Mouse (Mus musculus): ENCODE measurements at regions not wholly inside any gene's neighbourhood (a gene's known extent, or its start where the extent isn't known, plus 50 kb on each side); places are given as distances from the start of the nearest gene placed in this dataset.

GRCm38 (mm10) chr1:73770631-73771030 lies 353.6 kb downstream of the Tns1 start:
- Histone ChIP-seq H3K9me3 (replicated peaks; ENCODE audit: low read length) (no peaks in the 10 kb centered on the region), H3K27ac (no peak overlapping the region), H3K9ac (ENCODE audit: low read depth, low read length) (no peak overlapping the region), H3K36me3 (ENCODE audit: insufficient read depth, low read length) (no peaks in the 10 kb centered on the region), H3K4me1 (replicated peaks; ENCODE audit: insufficient read depth, low read length) (no peaks in the 10 kb centered on the region), H3K4me3 (replicated peaks; ENCODE audit: low read depth, low read length) (no peak overlapping the region), H3K27me3 (ENCODE audit: insufficient read depth, low read length) (no peaks in the 10 kb centered on the region), H3K4me2 (ENCODE audit: low read length) (no peak overlapping the region)
- WGBS: 86% methylated on average over 5 of the region's 5 CpGs
- no peak for DNase-seq (ENCODE audit: low spot score)
- ATAC-seq (replicated peaks; ENCODE audit: low FRiP score, low read depth): no peak
- TF ChIP-seq CTCF (IDR thresholded peaks at IDR 0.05; ENCODE audit: low read depth): no peak

GRCm38 (mm10) chr1:73764611-73765333 lies 359.5 kb downstream of the Tns1 start:
- DNase-seq (ENCODE audit: low spot score): no peak
- H3K9me3 ChIP-seq (replicated peaks; ENCODE audit: low read length): no peaks in the 10 kb centered on the region
- H3K4me1 ChIP-seq (replicated peaks; ENCODE audit: insufficient read depth, low read length): no peaks in the 10 kb centered on the region
- no peak for ATAC-seq (replicated peaks; ENCODE audit: low FRiP score, low read depth)
- no peak overlapping the region for H3K9ac ChIP-seq (ENCODE audit: low read depth, low read length)
- H3K27me3 ChIP-seq (ENCODE audit: insufficient read depth, low read length): no peaks in the 10 kb centered on the region
- no peak overlapping the region for H3K4me3 ChIP-seq (replicated peaks; ENCODE audit: low read depth, low read length)
- no peaks in the 10 kb centered on the region for H3K36me3 ChIP-seq (ENCODE audit: insufficient read depth, low read length)
- 47% methylated on average over 5 of the region's 5 CpGs for WGBS
- H3K27ac ChIP-seq: no peak overlapping the region
- H3K4me2 ChIP-seq (ENCODE audit: low read length): no peak overlapping the region
- TF ChIP-seq CTCF (IDR thresholded peaks at IDR 0.05; ENCODE audit: low read depth): no peak

- no peak for TF ChIP-seq CTCF (IDR thresholded peaks at IDR 0.05; ENCODE audit: low read depth)
- ATAC-seq (replicated peaks; ENCODE audit: low FRiP score, low read depth) (no peak), DNase-seq (ENCODE audit: low spot score) (no peak)
- Histone ChIP-seq H3K4me3 (replicated peaks; ENCODE audit: low read depth, low read length) (no peak overlapping the region), H3K27ac (no peak overlapping the region), H3K4me1 (replicated peaks; ENCODE audit: insufficient read depth, low read length) (no peaks in the 10 kb centered on the region), H3K27me3 (ENCODE audit: insufficient read depth, low read length) (no peaks in the 10 kb centered on the region), H3K36me3 (ENCODE audit: insufficient read depth, low read length) (no peaks in the 10 kb centered on the region), H3K9ac (ENCODE audit: low read depth, low read length) (no peak overlapping the region), H3K4me2 (ENCODE audit: low read length) (no peak overlapping the region), H3K9me3 (replicated peaks; ENCODE audit: low read length) (no peaks in the 10 kb centered on the region)
- WGBS: 39% methylated on average over 11 of the region's 11 CpGs
These were observed 365.9 kb downstream of the Tns1 start for GRCm38 (mm10) chr1:73758110-73759061.

GRCm38 (mm10) chr1:73755791-73756190 lies 368.5 kb downstream of the Tns1 start:
- Histone ChIP-seq H3K27ac (no peak overlapping the region), H3K27me3 (ENCODE audit: insufficient read depth, low read length) (no peaks in the 10 kb centered on the region), H3K9me3 (replicated peaks; ENCODE audit: low read length) (no peaks in the 10 kb centered on the region), H3K36me3 (ENCODE audit: insufficient read depth, low read length) (no peaks in the 10 kb centered on the region), H3K4me2 (ENCODE audit: low read length) (no peak overlapping the region), H3K9ac (ENCODE audit: low read depth, low read length) (no peak overlapping the region), H3K4me3 (replicated peaks; ENCODE audit: low read depth, low read length) (no peak overlapping the region), H3K4me1 (replicated peaks; ENCODE audit: insufficient read depth, low read length) (no peaks in the 10 kb centered on the region)
- DNase-seq (ENCODE audit: low spot score) (peak; percentile 27), ATAC-seq (replicated peaks; ENCODE audit: low FRiP score, low read depth) (no peak)
- TF ChIP-seq CTCF (IDR thresholded peaks at IDR 0.05; ENCODE audit: low read depth): no peak
- 41% methylated on average over 5 of the region's 5 CpGs for WGBS

GRCm38 (mm10) chr1:73754928-73755327 lies 369.3 kb downstream of the Tns1 start:
- Histone ChIP-seq H3K4me3 (replicated peaks; ENCODE audit: low read depth, low read length) (no peak overlapping the region), H3K4me1 (replicated peaks; ENCODE audit: insufficient read depth, low read length) (no peaks in the 10 kb centered on the region), H3K27ac (no peak overlapping the region), H3K9ac (ENCODE audit: low read depth, low read length) (no peak overlapping the region), H3K27me3 (ENCODE audit: insufficient read depth, low read length) (no peaks in the 10 kb centered on the region), H3K4me2 (ENCODE audit: low read length) (no peak overlapping the region), H3K9me3 (replicated peaks; ENCODE audit: low read length) (no peaks in the 10 kb centered on the region), H3K36me3 (ENCODE audit: insufficient read depth, low read length) (no peaks in the 10 kb centered on the region)
- ATAC-seq (replicated peaks; ENCODE audit: low FRiP score, low read depth) (no peak), DNase-seq (ENCODE audit: low spot score) (no peak)
- WGBS: 73% methylated on average over 2 of the region's 2 CpGs
- TF ChIP-seq CTCF (IDR thresholded peaks at IDR 0.05; ENCODE audit: low read depth): no peak

- Histone ChIP-seq H3K4me3 (replicated peaks; ENCODE audit: low read depth, low read length) (no peak overlapping the region), H3K27me3 (ENCODE audit: insufficient read depth, low read length) (no peaks in the 10 kb centered on the region), H3K9ac (ENCODE audit: low read depth, low read length) (no peak overlapping the region), H3K4me1 (replicated peaks; ENCODE audit: insufficient read depth, low read length) (no peaks in the 10 kb centered on the region), H3K36me3 (ENCODE audit: insufficient read depth, low read length) (no peaks in the 10 kb centered on the region), H3K4me2 (ENCODE audit: low read length) (no peak overlapping the region), H3K27ac (no peak overlapping the region), H3K9me3 (replicated peaks; ENCODE audit: low read length) (no peaks in the 10 kb centered on the region)
- WGBS: 85% methylated on average over 2 of the region's 2 CpGs
- ATAC-seq (replicated peaks; ENCODE audit: low FRiP score, low read depth): no peak
- no peak for TF ChIP-seq CTCF (IDR thresholded peaks at IDR 0.05; ENCODE audit: low read depth)
- no peak for DNase-seq (ENCODE audit: low spot score)
These were observed 371.1 kb downstream of the Tns1 start for GRCm38 (mm10) chr1:73753157-73753556.
